Mouse (Mus musculus) C2C12 (cell line): ENCODE data around the gene Krtap1-4.

Experiments used
- CTCF ChIP-seq: IDR thresholded peaks from one replicate; pipeline ENCODE4 v1.5.1; 2011; ENCODE audit not compliant: control insufficient read depth, insufficient read depth, insufficient read length
- MYOD1 ChIP-seq: IDR thresholded peaks from one replicate; pipeline ENCODE4 v1.6.1; 2011; ENCODE audit warnings: low read depth; ENCODE audit not compliant: control insufficient read depth, insufficient read length
- MYOG ChIP-seq: IDR thresholded peaks from one replicate; pipeline ENCODE4 v1.6.1; 2011; ENCODE audit not compliant: control insufficient read depth, insufficient read length; ENCODE audit errors: extremely low read depth

GRCm38 (mm10) chr11:99557976-99558745 is 25.3 kb downstream of the Krtap1-4 start:
- TF ChIP-seq CTCF, result no peak
- TF ChIP-seq MYOG, result no peak
- no peak for TF ChIP-seq MYOD1
